Mouse (Mus musculus) spleen, adult 2 months (tissue): ENCODE measurements around the gene Pwwp2b. TPM values are rescaled to one million over a fixed set of nuclear protein-coding genes. Genes with fewer than 3 reads are reported as not detected.

ENCODE experiments used
- DNase-seq, 2 experiments: peaks; one replicate each; pipeline versions ENCODE4 v3.0.0 to v3.0.0-alpha.2; 2012 to 2021; ENCODE audit warnings: low spot score in 2 of 2, low read depth in 1 of 2
- H3K27ac ChIP-seq: fragments of 200-500 bp; 2 replicates; pipeline ENCODE4 v1.5.1; 2012; ENCODE audit warnings: low read length, inconsistent platforms; ENCODE audit not compliant: insufficient read depth
- H3K27me3 ChIP-seq: fragments of 200-500 bp; 2 replicates; pipeline ENCODE4 v1.6.1; 2012; ENCODE audit warnings: mild to moderate bottlenecking, moderate library complexity, low read length, inconsistent platforms; ENCODE audit not compliant: control insufficient read depth, insufficient read depth
- H3K36me3 ChIP-seq: fragments of 200-500 bp; 2 replicates; pipeline ENCODE4 v1.6.1; 2012; ENCODE audit warnings: mild to moderate bottlenecking, low read length, inconsistent platforms; ENCODE audit not compliant: control insufficient read depth, insufficient read depth
- H3K4me1 ChIP-seq: fragments of 200-500 bp; 2 replicates; pipeline ENCODE4 v1.6.1; 2011; ENCODE audit warnings: inconsistent platforms; ENCODE audit not compliant: control insufficient read depth, insufficient read depth, insufficient read length
- H3K4me3 ChIP-seq: fragments of 200-500 bp; 2 replicates; pipeline ENCODE4 v1.5.1; 2011; ENCODE audit warnings: mild to moderate bottlenecking, inconsistent platforms; ENCODE audit not compliant: insufficient read depth, insufficient read length; ENCODE audit errors: extremely low read depth
- CTCF ChIP-seq: fragments of 200-500 bp; IDR thresholded peaks from 2 replicates; pipeline ENCODE4 v1.5.1; 2011; ENCODE audit warnings: mild to moderate bottlenecking, inconsistent platforms; ENCODE audit not compliant: insufficient read depth, insufficient read length, insufficient replicate concordance; ENCODE audit errors: extremely low read depth
- POLR2A ChIP-seq: fragments of 200-500 bp; IDR thresholded peaks from 2 replicates; pipeline ENCODE4 v1.6.1; 2011; ENCODE audit warnings: low read depth, low read length, inconsistent platforms
- WGBS: fragments of 180-500 bp; shearing (Covaris S2); methylation state at CpG from one replicate; pipeline ENCODE4 v1.1.7; 2018; 5-methylcytosine and 5-hydroxymethylcytosine counted together
- polyA plus RNA-seq: library from polyadenylated mRNA; depleted of rRNA; stranded (reverse); fragments of >200 nt; gene quantifications from 2 replicates; pipeline ENCODE4 v1.2.3, GENCODE M21; 2012

Pwwp2b gene
- polyA plus RNA-seq, 1 experiment: 6.4 TPM

DNA sequence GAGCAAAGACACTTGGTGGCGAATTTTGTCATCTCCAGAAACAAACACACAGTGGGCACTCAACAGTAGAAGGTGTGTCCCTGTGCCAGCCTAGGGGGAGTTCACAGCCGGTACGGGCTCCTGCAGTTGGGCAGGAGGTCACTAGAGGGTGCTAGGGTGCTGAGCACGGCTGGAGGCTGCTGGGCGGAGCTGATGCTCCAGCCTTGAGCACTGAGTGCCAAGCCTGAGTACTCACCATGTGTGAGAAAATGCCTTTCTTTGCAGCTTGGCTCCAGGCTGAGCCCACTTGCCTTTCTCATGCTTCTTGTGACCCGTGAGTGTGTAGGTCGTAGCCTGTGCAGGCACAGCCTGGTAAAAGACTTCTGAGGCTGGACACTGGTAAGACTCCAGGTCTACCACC is 14.6 kb upstream of the Pwwp2b start:
- Histone ChIP-seq H3K4me1 (peaks cover 4% of the 10 kb centered on the region; the same call in 1 of the 2 replicates), H3K4me3 (no peak overlapping the region), H3K27me3 (no peaks in the 10 kb centered on the region), H3K36me3 (no peaks in the 10 kb centered on the region), H3K27ac (no peak overlapping the region)
- TF ChIP-seq POLR2A (no peak), CTCF (peak; percentile 95)
- peak; percentile 41 to 85 for DNase-seq
- 5% methylated on average over 7 of the region's 7 CpGs for WGBS

DNA sequence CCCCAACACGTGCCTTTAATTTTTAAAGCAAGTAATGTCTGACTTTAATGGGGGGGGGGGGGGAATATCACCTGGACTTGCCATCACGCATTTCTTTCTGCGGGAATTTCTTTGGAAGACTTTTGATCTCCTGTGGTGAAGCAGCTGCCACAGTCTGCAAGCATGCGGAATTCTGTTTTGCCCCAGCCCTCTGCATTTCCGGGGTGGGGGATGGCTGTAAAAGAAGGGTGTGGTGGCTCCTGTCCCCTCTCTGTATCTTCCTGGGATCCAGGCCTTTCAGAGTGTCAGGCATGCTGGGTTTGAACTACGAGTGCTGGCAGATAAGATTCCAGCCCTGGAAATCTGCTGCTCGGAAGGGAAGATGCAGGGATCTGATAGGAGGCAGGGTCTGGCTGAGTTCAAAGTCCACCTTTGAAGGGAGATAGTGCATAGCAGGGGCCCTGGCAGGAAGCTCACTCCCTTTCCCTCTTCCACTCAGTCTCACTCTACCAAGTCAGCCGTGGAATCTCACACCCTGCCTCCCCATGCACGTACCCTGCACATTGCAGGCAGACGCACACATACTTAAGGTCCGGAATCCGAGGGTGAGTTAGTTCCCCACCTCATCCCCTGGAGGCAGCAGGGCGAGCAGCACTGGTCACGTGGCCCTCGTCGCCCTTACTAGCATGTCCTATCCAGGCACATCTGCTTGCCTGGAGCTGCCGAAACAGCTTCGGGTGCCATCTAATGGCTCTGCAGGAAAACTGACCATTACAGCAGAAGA is 13.7 kb upstream of the Pwwp2b start:
- Histone ChIP-seq H3K36me3 (no peaks in the 10 kb centered on the region), H3K27ac (no peak overlapping the region), H3K4me3 (no peak overlapping the region), H3K4me1 (peaks cover 4% of the 10 kb centered on the region; the same call in 1 of the 2 replicates), H3K27me3 (no peaks in the 10 kb centered on the region)
- TF ChIP-seq POLR2A: no peak
- no peak for TF ChIP-seq CTCF
- DNase-seq: no peak
- 54% methylated on average over 18 of the region's 18 CpGs for whole genome bisulfite sequencing

DNA sequence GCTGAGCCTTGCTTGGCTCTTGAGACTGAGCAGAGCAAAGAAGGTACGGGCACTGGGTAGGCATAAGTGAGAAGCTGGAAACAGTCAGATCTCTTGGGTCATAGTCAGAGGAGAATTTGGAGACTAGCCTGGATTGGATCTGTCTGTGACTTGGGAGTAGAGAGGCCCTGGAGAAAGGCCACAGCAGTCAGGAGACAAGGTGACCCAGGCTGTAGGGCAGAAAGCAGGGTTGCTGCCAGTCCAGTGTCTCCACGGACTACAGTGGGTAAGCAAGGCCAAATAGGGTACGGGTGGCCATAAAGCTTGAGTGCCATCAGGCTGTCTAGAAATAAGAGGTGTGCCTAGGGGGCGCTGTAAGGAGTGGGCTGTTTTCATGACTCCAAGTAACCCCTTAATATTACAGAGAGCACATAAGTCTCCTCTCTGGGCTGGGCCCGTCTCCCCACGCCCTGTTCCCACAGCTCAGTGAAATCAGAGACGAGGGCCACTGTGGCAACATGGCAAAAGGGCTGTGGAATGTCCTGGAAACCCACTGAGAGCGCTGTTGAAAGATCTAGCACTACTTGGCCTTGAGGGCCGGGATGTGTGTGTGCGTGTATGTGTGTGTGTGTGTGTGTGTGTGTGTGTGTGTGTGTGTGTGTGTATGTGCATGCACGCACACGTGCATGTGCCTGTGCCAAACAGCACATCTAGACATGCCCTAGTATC is 12.5 kb upstream of the Pwwp2b start:
- H3K36me3 ChIP-seq: no peaks in the 10 kb centered on the region
- no peaks in the 10 kb centered on the region for H3K27me3 ChIP-seq
- 82% methylated on average over 12 of the region's 12 CpGs for WGBS
- peaks cover 4% of the 10 kb centered on the region; the same call in 1 of the 2 replicates for H3K4me1 ChIP-seq
- DNase-seq: no peak
- H3K27ac ChIP-seq: no peak overlapping the region
- H3K4me3 ChIP-seq: no peak overlapping the region
- no peak for TF ChIP-seq CTCF
- TF ChIP-seq POLR2A: no peak

DNA sequence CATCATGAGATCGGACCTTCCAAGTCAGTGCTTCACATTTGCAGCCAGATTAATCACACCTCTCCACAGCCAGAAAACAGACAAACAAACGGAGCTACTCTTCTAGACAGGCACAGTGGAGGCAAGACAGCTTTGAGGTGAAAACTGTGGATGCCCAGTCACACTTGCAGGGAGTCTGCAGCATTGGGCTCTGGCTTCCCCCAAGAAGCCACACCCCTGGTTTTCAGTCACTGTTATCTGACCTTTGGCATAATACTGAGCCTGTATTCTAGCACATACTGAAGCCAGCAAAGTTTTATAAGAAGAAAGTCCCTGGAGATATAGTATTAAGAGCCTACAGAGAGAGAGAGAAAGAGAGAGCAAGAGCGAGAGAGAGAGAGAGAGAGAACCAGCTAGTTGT is 8.8 kb upstream of the Pwwp2b start:
- Histone ChIP-seq H3K4me3 (no peak overlapping the region), H3K36me3 (no peaks in the 10 kb centered on the region), H3K27ac (no peak overlapping the region), H3K27me3 (no peaks in the 10 kb centered on the region), H3K4me1 (peaks cover 4% of the 10 kb centered on the region; the same call in 1 of the 2 replicates)
- no peak for DNase-seq
- WGBS: 80% methylated on average over 3 of the region's 3 CpGs
- no peak for TF ChIP-seq POLR2A
- no peak for TF ChIP-seq CTCF

DNA sequence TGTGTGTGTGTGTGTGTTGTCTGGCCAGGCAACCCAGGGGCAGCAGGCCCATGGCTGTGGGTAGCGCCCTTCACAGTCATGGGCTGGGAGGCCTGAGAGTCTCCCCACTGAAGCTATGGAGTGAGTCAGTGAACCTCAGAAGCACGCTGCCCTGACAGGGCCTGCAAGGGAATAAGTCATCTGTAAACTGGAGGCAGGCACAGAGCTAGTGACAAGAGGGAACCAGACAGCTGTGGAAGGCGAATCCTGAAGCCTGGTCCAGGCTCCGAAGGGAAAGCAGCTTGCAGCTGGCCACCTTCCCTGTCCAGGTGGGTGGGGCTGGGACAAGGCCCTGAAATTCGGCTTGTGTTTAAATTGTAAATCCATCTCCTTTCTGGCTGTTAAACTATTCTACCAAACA is 2.2 kb upstream of the Pwwp2b start:
- peaks cover 4% of the 10 kb centered on the region for H3K27me3 ChIP-seq
- 90% methylated on average over 5 of the region's 5 CpGs for WGBS
- no peak for DNase-seq
- H3K27ac ChIP-seq: no peak overlapping the region
- no peak overlapping the region for H3K4me3 ChIP-seq
- H3K4me1 ChIP-seq: peaks cover 7% of the 10 kb centered on the region
- H3K36me3 ChIP-seq: no peaks in the 10 kb centered on the region
- TF ChIP-seq CTCF: no peak
- no peak for TF ChIP-seq POLR2A

DNA sequence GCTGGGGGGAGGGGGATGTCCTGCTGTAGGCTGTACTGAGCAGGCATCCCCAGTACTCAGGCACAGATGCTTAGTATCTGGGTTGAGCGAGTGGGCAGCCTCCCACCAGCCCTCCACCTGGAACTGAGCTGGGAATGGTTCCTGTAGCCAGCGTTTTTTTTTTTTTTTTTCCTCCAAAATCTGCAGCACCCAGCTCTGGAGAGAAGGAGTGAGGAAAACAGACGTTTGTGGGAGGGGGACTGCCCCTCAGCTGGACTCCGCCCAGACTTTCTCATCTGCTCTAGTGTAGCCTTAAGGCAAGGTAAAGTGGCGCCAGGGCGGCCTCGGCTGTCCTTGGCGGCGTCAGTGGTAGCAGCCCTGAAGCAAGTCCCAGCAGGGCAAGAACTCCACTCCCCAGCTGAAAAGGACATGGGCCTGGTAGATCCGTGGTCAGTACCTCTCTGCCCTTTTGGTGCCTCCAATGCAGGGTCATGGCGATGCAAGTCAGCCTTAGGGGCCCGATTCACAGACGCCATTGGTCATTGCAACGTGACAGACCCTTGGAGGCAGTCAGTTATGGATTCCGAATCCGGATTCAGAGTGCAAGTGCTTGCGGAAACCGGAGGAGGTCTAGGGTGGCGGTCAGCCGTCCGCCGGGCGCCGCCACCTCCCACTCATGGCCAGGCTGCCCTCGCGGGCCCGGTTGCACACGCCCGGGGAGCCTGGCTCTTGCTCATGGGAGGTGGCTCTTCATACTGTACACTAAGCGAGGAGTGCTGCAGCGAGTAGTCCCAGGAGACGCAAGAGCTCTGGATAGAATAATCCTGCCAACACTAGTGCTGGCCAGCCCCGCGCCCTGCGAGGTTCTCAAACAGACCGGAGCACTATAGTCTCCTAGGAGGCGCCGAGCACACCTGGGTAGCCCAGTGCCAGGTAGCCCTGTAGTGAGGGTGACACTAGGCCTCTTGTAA is 1.1 kb upstream of the Pwwp2b start:
- Histone ChIP-seq H3K27ac (peak overlapping the region; percentile 68), H3K4me1 (peaks cover 7% of the 10 kb centered on the region), H3K27me3 (peaks cover 4% of the 10 kb centered on the region), H3K4me3 (peak overlapping the region; percentile 80), H3K36me3 (no peaks in the 10 kb centered on the region)
- TF ChIP-seq POLR2A (no peak), CTCF (no peak)
- 58% methylated on average over 38 of the region's 38 CpGs for WGBS
- DNase-seq: no peak
